Mouse (Mus musculus) kidney, embryonic 14.5 days (tissue): ENCODE measurements around the gene 2810408A11Rik. TPM values are rescaled to one million over a fixed set of nuclear protein-coding genes. Genes with fewer than 3 reads are reported as not detected.
"Not testable (repeated sequence)": the region's sequence is repeated elsewhere in the genome, so short reads cannot be mapped to it uniquely, and the experiment has no call there.

Experiments used
- ATAC-seq: fragments of 200-750 bp; cut with Nextera tagmentation; 2 replicates; pipeline ENCODE4 v1.8.0; 2017; ENCODE audit warnings: moderate number of reproducible peaks, mild to moderate bottlenecking, moderate TSS enrichment, moderate library complexity; ENCODE audit not compliant: low FRiP score, low TSS enrichment
- H3K27ac ChIP-seq: fragments of 300-500 bp; sonication (generic); 2 replicates; pipeline ENCODE4 v1.5.1; 2014; ENCODE audit warnings: low read depth, mild to moderate bottlenecking, low read length, moderate library complexity, mixed read lengths
- H3K27me3 ChIP-seq: fragments of 300-500 bp; sonication (generic); 2 replicates; pipeline ENCODE4 v1.6.1; 2014; ENCODE audit warnings: mild to moderate bottlenecking, low read length; ENCODE audit not compliant: control insufficient read depth, insufficient read depth
- H3K36me3 ChIP-seq: fragments of 300-500 bp; sonication (generic); 2 replicates; pipeline ENCODE4 v1.6.1; 2014; ENCODE audit warnings: low read length, mixed read lengths; ENCODE audit not compliant: control insufficient read depth, insufficient read depth
- H3K4me1 ChIP-seq: fragments of 300-500 bp; sonication (generic); 2 replicates; pipeline ENCODE4 v1.6.1; 2014; ENCODE audit warnings: low read length, mixed read lengths; ENCODE audit not compliant: control insufficient read depth, insufficient read depth
- H3K4me2 ChIP-seq: fragments of 300-500 bp; sonication (generic); replicated peaks from 2 replicates; pipeline ENCODE4 v1.6.1; 2014; ENCODE audit warnings: low read depth, mild to moderate bottlenecking, low read length
- H3K4me3 ChIP-seq: fragments of 300-500 bp; sonication (generic); 2 replicates; pipeline ENCODE4 v1.5.1; 2014; ENCODE audit warnings: mild to moderate bottlenecking, low read length
- H3K9ac ChIP-seq: fragments of 300-500 bp; sonication (generic); 2 replicates; pipeline ENCODE4 v1.6.1; 2014; ENCODE audit warnings: low read depth, mild to moderate bottlenecking, low read length, moderate library complexity
- H3K9me3 ChIP-seq: fragments of 300-500 bp; sonication (generic); 2 replicates; pipeline ENCODE4 v1.6.1; 2016; ENCODE audit warnings: low read length; ENCODE audit not compliant: control insufficient read depth
- WGBS: fragments of 180-500 bp; shearing (Covaris S2); extraction: QIAGEN DNeasy Blood & Tissue Kit; methylation state at CpG from one replicate; pipeline ENCODE4 v1.1.7; 2014; 5-methylcytosine and 5-hydroxymethylcytosine counted together
- polyA plus RNA-seq: library from polyadenylated mRNA; unstranded; fragments of >200 nt; fragmentation: Nextera tagmentation; extraction: Ambion mirVana; gene quantifications from 2 replicates; pipeline ENCODE4 v1.2.1, GENCODE M21; 2014

Gene 2810408A11Rik
- polyA plus RNA-seq, 1 experiment from 2014 or later = 15.1 TPM

DNA sequence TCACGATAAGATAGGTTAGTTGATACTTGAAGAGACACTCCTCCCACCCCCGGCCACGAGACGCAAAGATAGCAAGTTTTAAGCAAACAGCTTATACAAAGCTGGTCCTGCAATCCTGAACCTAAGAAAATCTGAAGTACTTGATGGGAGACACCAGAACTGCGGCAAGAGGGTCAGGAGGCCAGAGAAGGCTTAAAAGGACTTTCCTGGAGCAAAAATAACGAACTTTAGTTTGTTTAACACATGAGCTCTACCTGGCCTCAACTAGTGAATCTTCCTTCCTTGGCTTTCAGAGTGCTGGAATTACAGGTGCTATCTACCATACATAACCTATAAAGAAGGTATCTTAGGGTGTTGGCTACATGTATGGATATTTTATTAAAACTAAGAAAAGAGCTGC is 33.9 kb upstream of the 2810408A11Rik start:
- ATAC-seq = no peak
- H3K36me3 ChIP-seq = no peaks in the 10 kb centered on the region
- no peaks in the 10 kb centered on the region for H3K9me3 ChIP-seq
- peak overlapping the region; percentile 56 for H3K4me3 ChIP-seq
- 16% methylated on average over 6 of the region's 6 CpGs for WGBS
- H3K4me2 ChIP-seq = peak overlapping the region; percentile 100; the same call in 1 of the 2 replicates
- no peak overlapping the region for H3K27ac ChIP-seq
- peaks cover 9% of the 10 kb centered on the region; the same call in 1 of the 2 replicates for H3K27me3 ChIP-seq
- H3K9ac ChIP-seq = no peak overlapping the region
- peaks cover 13% of the 10 kb centered on the region for H3K4me1 ChIP-seq

DNA sequence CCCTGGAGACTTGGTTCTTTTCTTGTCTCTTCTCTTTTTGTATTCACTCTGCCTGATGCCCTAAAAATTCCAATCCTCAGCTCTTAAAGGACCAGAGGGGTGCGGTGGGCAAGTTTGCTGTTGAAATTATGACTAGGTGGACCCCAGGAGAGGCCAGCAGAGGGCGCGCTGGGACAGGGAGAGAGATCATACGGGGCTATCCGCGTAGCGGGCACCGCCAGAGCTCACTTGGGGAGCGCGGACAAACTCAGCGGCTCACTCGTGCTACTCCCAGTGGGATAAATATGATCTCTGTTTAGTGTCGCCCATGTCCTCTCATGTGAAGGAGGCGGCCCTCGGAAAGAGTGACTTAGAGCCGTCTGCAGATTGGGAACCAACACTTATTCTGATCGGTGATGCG is 33.4 kb upstream of the 2810408A11Rik start:
- WGBS = under 1% methylated on average over 18 of the region's 18 CpGs
- peaks cover 13% of the 10 kb centered on the region for H3K4me1 ChIP-seq

DNA sequence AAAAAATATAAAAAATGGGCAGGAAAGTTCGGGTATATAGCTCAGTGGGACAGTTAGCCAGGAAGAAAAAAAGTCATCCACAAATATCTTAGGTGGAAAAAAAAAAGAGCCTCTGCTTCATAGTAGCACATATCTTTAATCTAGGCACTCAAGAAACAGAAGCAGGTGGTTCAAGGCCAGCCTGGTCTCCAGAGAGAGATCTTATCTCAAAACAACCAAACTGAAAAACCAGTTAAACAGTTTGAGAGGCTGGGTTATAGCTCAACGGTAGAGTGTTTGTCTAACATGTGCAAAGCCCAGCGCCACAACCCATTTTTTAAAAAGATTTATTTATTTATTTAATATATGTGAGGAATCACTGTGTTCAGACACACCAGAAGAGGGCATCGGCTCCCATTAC is 32.3 kb upstream of the 2810408A11Rik start:
- Histone ChIP-seq H3K27me3 (peaks cover 9% of the 10 kb centered on the region; the same call in 1 of the 2 replicates), H3K4me3 (no peak overlapping the region), H3K36me3 (no peaks in the 10 kb centered on the region), H3K4me1 (peaks cover 13% of the 10 kb centered on the region), H3K9ac (no peak overlapping the region), H3K27ac (no peak overlapping the region), H3K9me3 (no peaks in the 10 kb centered on the region), H3K4me2 (no peak overlapping the region)
- ATAC-seq = no peak
- 74% methylated on average over 4 of the region's 4 CpGs for WGBS

More for the DNA sequence above, 33.4 kb upstream of the 2810408A11Rik start:
- Histone ChIP-seq H3K9me3 (no peaks in the 10 kb centered on the region), H3K9ac (no peak overlapping the region), H3K4me2 (peak overlapping the region; percentile 38), H3K27ac (no peak overlapping the region), H3K36me3 (no peaks in the 10 kb centered on the region), H3K27me3 (peaks cover 9% of the 10 kb centered on the region; the same call in 1 of the 2 replicates), H3K4me3 (peak overlapping the region; percentile 11; the same call in 1 of the 2 replicates)
- ATAC-seq = peak; percentile 53

DNA sequence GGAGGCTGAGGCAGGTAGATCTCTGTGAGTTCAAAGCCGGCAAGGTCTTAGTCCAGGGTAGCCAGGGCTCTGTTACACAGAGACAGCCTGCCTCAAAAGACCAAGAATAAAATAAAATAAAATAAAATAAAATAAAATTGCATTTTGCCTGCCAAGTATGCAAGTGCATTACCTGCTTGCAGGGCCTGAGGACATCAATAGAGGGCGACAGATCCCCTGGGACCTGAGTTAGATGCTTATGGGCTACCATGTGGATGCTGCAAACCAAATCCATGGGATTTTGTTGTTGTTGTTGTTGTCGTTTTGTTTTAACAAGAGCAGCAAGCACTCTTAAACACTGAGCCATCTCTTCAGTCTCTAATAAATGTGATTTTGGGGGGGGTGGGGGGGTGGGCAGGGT is 31.5 kb upstream of the 2810408A11Rik start:
- Histone ChIP-seq H3K27me3 (peaks cover 6% of the 10 kb centered on the region; the same call in 1 of the 2 replicates), H3K4me3 (no peak overlapping the region), H3K4me2 (no peak overlapping the region), H3K9ac (no peak overlapping the region), H3K9me3 (no peaks in the 10 kb centered on the region), H3K4me1 (peaks cover 12% of the 10 kb centered on the region), H3K36me3 (no peaks in the 10 kb centered on the region), H3K27ac (no peak overlapping the region)
- WGBS = 52% methylated on average over 3 of the region's 3 CpGs
- ATAC-seq = no peak

DNA sequence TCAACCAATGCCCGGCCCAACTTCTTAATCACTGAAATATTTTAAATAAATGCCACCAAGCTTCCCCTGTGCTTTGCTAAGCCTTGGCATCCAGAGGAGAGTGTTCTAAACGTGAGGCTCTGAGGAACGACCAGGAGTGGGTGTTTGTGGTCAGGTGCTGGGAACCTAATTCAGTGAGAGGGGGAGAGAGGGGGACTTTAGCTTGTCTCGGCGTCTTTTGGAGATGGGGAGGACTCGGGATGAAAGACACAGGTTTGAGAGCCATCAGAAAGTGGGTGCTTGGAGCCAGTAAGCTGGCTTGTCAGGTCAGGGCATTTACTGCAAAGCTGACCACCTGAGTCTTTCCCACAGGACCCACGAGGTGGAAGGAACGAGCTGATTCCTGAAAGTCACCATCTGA is 31.0 kb upstream of the 2810408A11Rik start:
- WGBS = 80% methylated on average over 8 of the region's 8 CpGs
- peaks cover 9% of the 10 kb centered on the region for H3K4me1 ChIP-seq
- ATAC-seq = no peak

DNA sequence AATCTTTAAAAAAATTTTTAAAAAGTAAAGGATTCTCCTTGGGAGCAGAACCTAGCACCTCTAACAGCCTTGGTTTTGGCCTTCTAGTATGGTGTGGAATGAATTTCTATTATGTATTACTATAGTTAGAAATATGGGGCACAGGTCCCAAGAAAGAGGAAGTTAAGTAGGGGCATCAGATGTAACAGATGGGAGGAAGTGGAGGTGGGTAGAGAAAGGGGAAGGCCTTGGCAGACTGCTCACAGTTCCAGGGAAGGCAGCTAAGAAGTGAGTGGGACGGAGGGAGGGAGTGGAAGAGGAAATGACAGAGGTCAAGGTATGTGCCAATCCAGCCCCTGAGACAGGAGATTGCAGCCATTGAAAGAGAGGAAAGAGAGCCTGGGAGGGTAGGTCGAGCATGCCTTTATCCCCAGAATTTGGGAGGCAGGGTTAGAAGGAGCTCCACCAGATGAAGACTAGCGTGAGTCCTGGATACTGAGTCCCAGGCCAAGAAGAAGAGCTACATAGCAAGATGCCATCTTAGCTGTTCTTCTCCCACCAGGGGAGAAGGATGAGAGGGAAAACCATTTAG is 30.3 kb upstream of the 2810408A11Rik start:
- H3K9ac ChIP-seq = no peak overlapping the region
- no peaks in the 10 kb centered on the region for H3K9me3 ChIP-seq
- ATAC-seq = no peak
- 67% methylated on average over 3 of the region's 3 CpGs for WGBS
- H3K4me1 ChIP-seq = peaks cover 9% of the 10 kb centered on the region
- H3K4me2 ChIP-seq = no peak overlapping the region
- H3K27me3 ChIP-seq = peaks cover 3% of the 10 kb centered on the region; the same call in 1 of the 2 replicates
- H3K36me3 ChIP-seq = no peaks in the 10 kb centered on the region
- H3K27ac ChIP-seq = no peak overlapping the region
- no peak overlapping the region for H3K4me3 ChIP-seq

More for the DNA sequence above, 31.0 kb upstream of the 2810408A11Rik start:
- Histone ChIP-seq H3K9ac (no peak overlapping the region), H3K4me3 (no peak overlapping the region), H3K9me3 (no peaks in the 10 kb centered on the region), H3K27ac (no peak overlapping the region), H3K27me3 (peaks cover 6% of the 10 kb centered on the region; the same call in 1 of the 2 replicates), H3K4me2 (no peak overlapping the region), H3K36me3 (no peaks in the 10 kb centered on the region)

DNA sequence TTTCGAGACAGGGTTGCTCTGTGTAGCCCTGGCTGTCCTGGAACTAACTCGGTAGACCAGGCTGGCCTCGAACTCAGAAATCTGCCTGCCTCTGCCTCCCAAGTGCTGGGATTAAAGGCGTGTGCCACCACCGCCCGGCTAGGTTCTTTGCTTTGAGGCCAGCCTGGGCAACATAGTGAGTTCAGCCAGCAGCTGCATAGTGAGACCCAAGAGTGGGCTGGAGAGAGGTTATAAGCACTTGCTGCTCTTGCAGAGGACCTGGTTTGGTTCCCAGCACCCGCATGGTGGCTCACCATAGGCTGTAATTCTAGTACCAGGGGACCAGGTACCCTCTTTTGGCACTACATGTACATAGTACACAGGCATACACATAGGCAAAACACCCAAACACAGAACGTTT is 29.4 kb upstream of the 2810408A11Rik start:
- H3K4me1 ChIP-seq, H3K27ac ChIP-seq, H3K9me3 ChIP-seq, H3K27me3 ChIP-seq, H3K9ac ChIP-seq, H3K4me3 ChIP-seq, H3K36me3 ChIP-seq, H3K4me2 ChIP-seq, ATAC-seq: not testable (repeated sequence)
- 89% methylated on average over 8 of the region's 8 CpGs for WGBS

DNA sequence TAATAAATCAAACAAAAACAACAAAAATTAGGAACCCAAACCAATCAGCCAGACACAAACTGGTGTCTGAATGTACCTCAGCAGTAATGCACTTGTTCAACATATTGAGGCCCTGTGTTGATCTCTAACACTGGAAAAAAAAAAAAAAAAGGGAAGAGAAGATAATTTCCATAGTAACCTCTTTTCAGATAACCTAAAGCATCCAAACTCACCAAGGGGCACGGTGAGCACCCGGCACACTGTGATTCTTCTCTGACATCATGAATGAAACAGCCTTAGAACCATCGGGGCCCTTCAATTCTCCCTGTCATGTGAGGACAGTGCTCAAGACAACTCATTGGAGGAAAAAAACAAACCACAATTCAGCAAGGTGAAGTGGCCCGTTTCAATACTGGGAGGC is 28.9 kb upstream of the 2810408A11Rik start:
- no peaks in the 10 kb centered on the region for H3K36me3 ChIP-seq
- H3K27ac ChIP-seq = no peak overlapping the region
- no peak overlapping the region for H3K9ac ChIP-seq
- H3K4me1 ChIP-seq = peaks cover 5% of the 10 kb centered on the region; the same call in 1 of the 2 replicates
- H3K9me3 ChIP-seq = no peaks in the 10 kb centered on the region
- no peak overlapping the region for H3K4me3 ChIP-seq
- no peak for ATAC-seq
- 82% methylated on average over 4 of the region's 4 CpGs for WGBS
- no peaks in the 10 kb centered on the region for H3K27me3 ChIP-seq
- H3K4me2 ChIP-seq = no peak overlapping the region

DNA sequence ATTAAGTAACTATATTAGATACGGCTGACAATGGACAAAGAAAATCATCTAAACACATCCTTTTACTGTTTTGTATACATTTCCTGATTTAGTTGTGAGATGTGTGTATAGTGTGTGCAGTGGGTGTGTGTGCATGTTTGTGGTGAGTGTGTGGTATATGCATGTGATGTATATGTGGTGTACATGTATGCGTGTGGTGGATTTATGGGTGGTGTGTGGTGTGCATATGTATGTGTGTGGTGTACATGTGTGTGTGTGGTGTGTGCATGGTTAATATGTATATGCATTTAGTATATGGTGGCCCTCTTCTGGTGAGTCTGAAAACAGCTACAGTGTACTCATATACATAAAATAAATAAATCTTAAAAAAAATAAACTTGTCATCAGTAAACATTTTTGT is 26.7 kb upstream of the 2810408A11Rik start:
- H3K27me3 ChIP-seq = no peaks in the 10 kb centered on the region
- H3K4me1 ChIP-seq = peaks cover 5% of the 10 kb centered on the region; the same call in 1 of the 2 replicates
- H3K27ac ChIP-seq = no peak overlapping the region
- H3K36me3 ChIP-seq = no peaks in the 10 kb centered on the region
- H3K9me3 ChIP-seq = no peaks in the 10 kb centered on the region
- H3K9ac ChIP-seq = no peak overlapping the region
- 96% methylated on average over 2 of the region's 2 CpGs for WGBS
- H3K4me2 ChIP-seq = no peak overlapping the region
- ATAC-seq = no peak
- H3K4me3 ChIP-seq = no peak overlapping the region
